Mouse (Mus musculus): ENCODE measurements at regions not wholly inside any gene's neighbourhood (a gene's known extent, or its start where the extent isn't known, plus 50 kb on each side); places are given as distances from the start of the nearest gene placed in this dataset.

DNA sequence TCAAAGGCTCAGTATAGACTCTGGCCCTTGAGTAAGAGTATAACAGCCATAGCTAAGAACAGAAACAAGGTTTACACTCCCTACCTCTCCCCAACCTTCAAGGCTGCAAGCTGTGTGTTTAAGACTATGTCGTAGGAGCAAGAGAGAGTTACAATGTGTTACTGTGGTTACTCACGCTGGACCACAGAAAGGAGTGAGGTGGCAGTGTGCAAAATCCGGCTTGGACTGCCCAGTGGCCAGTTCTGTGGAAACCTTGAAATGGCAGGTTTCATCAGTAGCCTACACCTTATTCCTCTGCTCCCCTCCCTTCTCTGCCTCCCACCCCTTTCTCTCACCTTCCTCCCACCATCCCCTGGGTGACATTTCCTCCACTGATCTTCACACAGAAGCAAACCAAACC, 114.3 kb upstream of the Ado start:
- DNase-seq (ENCODE audit: low read depth, low spot score) = no peak

DNA sequence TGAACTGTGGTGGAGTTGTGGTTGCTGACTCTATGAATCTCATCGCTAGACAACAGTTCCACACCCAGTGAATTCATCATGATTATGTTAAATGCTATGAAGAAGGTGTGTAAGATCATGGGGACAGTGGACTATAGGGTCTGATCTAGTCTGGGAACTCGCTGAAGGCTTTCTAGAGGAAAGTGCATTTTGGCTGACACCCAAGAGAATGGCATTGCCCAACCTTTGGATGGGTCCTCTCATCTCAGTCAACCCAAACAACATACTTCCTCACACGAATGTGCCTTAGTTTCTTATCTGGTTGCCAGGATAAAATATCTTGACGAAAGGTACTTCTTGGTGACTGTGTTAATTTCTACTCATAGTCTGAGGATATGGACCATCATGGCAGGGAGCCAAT, 112.9 kb upstream of the Ado start:
- DNase-seq (ENCODE audit: low read depth, low spot score) = no peak

DNA sequence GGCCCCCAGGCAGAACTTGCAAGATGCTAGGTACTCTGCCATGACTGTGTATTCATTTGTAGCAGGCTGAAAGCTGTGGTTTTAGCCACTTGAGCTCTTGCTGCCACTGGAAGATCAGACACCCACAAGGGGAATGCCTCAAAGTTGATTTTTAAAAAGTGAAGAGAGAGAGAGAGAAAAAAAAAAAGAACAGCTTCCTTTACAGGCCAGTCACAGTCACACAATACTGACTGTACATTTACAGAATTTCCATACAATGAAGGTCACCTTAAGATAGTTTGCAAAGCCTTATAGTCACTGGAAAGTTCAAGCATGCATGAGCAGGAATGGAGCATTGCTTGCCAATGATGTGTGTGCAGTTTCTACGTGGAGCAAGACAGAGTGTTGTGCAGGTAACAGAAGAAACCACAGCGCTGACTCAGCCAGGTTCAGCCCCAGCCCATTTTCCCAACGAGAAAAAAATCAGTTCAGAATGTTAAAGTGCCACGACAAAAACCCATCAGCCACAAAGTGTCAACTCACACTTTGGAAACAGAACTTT, 109.3 kb upstream of the Ado start:
- no peak for DNase-seq (ENCODE audit: low read depth, low spot score)

DNA sequence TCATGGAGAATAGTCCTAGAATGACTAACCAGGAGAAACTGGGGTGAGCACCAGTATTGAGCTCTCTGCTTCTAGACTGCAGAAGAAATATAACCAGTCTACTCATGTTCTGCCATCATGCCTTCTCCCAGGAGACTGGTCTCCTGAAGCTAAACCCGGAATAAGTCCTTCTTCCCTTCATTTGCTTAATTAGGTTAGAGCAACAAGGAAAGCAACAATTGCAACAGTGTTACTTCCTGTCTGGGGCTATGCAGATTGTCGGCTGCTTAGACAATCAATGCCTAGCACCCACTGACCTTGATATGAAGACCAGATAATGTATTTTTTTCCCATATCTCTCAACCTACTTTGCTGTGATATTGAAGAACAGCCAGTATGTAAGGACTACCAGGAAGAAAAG, 108.5 kb upstream of the Ado start:
- no peak for DNase-seq (ENCODE audit: low read depth, low spot score)

DNA sequence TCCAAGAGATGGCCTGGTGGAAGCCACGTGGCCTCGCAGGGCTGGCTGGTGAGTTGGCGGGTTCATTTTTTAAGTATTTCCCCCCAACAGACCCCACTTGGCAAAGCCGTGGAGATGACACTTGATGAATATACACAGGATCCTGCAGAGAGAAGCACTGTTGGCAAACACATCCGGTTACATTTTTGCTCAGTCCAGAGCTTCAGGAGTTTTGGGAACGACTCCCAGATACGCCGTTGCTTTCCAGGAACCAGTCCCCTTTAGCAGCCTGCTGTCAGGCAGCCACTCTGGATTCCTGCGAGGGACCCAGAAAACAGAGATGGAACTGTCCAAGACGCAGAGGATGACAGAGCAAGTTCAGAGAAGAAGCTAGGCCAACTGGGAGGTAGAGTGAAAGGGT, 105.8 kb upstream of the Ado start:
- DNase-seq (ENCODE audit: low read depth, low spot score) = no peak

DNA sequence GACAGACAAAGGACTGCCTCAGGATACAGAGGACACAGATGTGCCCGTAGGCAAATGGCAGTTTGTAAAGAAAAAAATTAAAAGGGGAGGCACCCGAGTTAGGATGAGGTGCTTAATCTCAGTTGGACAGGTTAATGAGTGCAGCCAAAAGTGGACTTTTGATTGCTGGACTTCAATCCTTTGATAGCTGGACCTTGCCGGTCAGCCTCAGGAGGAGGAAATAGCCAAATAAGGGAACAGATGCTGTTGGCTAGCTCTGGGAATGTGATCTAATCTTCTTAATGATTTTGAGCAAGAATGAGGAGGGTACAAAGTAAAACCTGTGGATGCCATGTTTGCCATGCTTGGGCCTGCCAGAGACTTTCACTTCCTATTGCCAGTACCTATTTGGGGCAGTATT, 103.5 kb upstream of the Ado start:
- no peak for DNase-seq (ENCODE audit: low read depth, low spot score)

DNA sequence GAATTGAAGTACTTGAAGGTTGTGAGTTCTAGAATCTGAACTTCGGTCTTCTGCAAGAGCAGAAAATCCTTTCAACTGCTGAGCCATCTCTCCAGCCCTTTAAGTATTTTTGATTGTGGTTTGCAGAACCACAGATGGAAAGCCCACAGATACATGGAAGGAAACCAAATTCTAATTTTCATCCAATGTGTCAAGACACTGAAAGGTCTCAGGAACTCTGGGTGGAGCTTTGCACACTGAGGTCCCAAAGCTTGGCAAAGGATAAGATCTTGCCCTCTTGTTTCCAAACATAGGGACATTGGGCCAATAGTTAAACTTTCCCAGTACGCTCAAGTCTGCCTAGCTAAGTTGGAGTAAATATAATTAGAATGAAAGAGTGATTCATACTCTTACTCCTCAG, 102.6 kb upstream of the Ado start:
- DNase-seq (ENCODE audit: low read depth, low spot score) = no peak

DNA sequence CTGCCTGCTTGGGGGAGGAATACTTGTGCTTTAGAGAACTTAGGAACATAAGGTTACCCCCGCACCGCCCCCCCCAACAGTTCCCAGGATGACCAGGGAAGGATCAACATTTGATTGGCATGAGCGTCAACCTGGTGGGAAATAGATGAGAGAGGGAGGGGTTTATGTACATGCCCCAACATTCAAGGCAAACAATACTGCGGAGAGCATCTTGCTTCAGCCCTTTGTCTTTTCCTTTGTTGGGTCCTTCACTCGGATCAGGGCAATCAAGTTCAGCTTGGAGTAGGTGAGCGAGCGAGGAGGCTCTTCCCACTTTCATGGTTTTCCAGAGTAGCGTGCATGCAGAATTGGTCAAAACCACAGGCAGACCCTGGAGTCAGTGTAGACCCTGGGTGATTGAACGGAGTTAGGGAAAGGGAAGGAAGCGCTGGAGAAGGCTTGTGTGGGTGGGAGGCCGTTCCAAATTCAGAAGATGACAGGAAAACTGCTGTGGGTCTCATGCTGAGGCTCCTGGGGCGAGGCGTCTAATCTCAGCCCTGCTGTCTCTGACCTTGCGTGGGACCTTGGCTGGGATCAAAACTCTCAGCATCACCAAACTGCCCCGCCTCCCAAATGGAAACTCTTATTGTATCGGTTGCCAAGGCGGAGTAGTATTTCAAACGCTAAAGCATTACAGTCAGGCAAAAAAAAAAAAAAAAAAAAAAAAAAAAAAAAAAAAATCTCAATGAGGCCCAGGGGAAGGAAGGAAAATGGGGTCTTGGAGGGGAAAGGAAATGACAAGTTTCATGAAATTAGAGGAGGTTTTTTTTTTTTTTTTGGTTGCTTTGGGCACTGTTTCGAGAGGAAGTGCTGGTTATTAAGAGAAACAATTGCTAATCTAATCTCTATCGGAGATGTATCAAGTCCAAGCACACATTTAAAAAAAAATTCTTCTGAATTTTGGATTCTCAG, 99.3 kb upstream of the Ado start:
- DNase-seq (ENCODE audit: low read depth, low spot score) = no peak

DNA sequence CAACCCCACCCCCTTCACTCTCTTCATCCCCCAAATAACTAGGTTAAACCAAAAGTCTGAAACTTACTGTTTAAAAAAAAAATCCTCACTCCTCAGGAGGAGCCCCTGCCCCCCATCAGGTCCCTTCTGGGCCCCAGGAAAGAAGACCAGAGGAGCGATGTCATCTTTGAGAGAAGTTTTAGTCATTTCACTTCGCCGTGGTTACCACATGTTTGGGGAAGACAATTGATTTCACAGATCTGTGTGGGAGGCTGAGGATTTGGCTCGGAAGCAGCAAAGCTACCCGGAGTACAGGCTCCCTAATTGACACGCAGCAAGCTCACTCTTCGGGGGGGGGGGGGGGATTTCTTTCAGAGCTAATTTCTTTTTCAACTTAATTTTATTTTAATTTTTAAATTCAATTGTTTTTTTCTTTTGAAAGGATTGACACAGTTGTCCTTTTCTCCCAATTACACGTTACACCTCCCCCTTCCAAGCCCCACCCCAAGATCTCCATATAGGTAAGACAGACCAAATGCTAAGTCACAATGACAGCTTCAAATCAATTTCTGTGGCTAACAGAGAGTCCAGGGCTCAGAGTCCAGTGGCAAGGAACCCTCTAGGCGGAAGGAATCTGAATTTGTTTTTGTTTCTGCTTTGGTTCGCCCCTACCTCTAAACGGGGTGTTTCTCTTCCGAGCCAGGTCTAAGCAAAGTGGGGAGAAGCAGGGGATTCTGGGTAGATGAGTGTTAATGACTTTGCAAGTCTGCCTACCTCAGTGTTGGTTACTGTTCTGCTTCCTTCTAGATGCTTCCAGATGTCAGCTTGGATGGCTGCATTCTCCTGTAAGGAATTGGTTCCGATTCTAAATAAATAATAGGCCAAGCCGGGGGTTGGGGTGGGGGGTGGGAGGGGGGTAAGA, 98.2 kb upstream of the Ado start:
- no peak for DNase-seq (ENCODE audit: low read depth, low spot score)

DNA sequence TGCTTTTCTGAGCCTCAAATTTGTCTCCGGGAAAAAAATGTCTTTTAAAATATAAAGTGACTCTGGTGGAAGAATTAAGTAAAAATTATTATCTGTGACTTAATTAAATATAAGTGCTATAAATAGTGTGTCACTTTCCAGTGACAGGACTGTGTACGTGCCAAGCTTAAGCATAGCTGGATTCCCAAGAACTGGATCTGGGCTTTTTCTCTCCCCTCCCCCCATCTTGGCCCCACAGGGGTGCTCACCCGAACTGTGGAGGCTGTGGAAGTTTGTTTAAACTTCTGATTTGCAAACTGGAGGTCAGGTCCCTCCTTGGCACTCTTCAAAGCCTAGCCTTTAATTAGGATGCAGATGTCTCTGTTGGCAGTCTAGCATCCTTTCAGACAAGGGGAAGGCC, 97.1 kb upstream of the Ado start:
- no peak for DNase-seq (ENCODE audit: low read depth, low spot score)

DNA sequence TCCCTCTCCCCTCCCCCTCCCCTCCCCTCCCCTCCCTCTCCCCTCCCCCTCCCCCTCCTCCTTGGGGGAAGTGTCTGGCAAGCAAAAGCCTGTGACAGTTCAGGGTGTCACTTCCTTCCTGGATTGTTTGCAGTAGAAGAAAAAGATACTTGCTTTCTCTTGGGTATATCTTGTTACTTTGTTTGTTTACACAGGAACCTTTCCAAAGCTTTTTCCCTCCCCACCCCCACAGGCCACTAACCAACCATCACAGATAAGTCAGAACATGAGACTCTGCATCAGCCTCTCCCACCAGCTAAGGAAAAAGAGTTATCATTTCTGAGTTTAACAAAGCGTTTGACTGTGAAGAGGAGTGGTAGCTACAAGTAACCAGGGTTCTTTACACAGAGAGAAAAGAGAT, 95.5 kb upstream of the Ado start:
- DNase-seq (ENCODE audit: low read depth, low spot score) = no peak

DNA sequence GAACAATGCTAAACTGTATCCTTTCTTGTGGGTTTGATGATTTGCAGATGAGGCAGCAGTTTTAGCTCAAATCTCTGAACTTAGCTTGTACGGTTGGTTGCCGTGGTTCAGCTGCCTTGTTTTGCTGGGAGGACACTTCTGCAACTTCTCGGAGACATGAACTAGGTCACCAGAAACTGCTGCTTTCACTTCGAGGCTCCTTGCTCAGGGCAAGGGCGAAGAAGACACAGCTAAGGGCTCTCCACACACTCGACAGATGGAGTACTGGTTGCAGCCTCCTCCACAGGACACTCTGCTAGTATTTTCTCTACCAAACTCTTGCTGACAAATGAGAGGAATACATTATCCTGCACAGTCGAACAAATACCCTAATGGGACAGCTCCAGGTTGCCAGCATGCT, 94.9 kb upstream of the Ado start:
- DNase-seq (ENCODE audit: low read depth, low spot score) = no peak

DNA sequence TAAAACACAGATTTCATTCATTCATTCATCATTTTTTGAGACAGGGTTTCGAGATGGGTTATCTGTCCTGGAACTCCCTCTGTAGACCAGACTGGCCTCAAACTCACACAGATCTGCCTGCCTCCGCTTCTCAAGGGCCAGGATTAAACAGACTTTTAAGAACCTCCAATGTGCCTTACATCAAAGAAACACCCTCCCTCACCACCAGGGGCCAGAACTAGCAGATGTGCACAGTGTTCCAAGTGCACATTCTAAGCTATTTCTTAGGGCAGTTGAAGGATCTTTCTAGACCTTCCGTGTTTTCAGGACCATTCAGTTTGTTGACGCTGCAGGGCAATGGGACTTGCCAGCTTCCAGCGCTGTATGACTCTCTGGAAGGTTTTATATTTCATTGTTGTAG, 88.6 kb upstream of the Ado start:
- DNase-seq (ENCODE audit: low read depth, low spot score) = no peak

DNA sequence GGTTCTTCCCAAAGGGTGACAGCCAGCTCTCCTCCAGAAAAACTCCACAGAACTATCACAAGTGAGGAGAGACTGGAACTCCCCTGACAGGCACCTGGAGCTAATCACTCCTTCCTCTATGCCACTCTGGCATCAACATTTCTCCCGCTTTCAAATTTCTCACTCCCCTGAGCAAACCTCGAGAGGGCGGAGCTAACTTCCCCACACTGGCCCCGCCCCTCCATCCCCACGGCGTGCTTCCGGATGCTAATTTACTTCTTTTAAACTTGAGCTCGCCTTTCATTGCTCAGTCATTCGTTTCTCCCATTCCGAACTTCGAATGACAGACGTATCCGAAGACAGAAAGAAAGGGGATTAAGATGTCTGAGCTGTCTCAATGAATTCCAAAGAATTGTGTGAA, 87.8 kb upstream of the Ado start:
- DNase-seq (ENCODE audit: low read depth, low spot score) = no peak

DNA sequence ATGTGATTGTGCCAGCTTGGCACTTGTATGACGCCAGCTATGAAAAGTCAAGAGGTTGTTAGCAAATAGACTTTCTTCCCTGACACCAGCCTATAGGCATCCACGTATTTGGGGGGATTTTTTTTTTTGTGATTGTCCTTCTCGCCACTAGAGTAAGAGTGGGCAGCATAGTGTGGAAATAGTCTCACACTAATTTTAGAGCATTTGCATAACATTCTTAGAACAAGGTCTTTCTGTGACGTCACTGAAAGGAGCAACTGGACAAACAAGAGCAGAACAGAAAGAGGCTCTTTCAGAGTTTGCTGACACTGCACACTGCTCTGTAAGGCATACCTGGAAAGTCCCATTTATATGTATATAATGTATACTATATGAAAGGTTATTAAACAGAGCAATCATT, 86.0 kb upstream of the Ado start:
- no peak for DNase-seq (ENCODE audit: low read depth, low spot score)

DNA sequence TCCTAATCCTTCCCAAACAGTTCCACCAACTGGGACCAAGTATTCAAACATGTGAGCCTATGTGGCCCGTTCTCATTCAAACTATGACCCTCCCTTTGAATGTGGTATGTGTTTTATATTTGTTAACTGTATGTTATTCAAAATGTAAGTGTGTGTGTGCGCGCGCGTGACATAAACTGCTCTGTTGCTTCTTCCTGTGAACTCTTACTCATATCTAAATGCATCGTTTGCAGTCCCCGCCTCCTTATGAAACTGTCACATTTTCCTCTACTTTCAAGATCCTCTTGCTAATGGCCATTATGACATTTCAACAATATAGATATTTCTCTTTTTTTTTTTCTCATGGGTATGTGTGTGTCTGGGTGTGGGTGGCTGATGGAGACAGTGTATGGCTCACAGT, 84.3 kb upstream of the Ado start:
- no peak for DNase-seq (ENCODE audit: low read depth, low spot score)

DNA sequence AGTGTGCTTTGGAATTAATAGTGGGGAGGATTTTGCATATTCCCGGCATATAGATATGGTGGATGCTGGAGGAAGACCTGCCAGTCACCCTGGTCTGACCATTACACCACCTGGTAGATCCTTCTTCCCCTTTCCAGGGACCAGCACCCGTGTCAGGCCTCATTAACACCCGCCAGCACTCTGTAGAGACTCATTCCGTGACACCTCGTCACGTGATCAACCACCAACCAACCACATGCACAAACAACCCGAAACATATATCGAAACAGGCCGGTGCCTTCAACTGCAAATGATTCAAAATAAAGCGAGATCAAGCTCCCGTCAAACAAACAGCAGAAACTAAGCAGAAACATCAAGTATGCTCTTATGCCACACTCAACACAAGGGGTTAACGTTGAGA, 74.6 kb upstream of the Ado start:
- DNase-seq (ENCODE audit: low read depth, low spot score) = no peak

DNA sequence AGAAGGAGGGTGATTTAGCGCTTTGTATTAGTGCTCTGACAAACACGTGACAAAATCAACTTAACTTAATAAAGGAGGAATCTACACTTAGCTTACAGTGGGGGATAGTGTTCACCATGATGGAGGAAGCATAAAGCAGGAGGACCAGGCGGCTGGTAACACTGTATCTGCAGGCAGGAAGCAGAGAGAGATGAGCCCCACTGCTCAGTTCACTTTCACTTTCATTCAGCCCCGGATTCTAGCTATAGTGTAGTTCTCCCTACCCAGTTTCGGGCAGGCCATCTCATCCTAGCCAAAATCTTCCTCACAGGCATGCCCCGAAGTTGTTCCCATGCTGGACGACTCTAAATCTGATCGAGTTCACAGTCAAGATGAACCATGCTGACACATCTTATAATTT, 71.3 kb upstream of the Ado start:
- DNase-seq (ENCODE audit: low read depth, low spot score) = no peak

DNA sequence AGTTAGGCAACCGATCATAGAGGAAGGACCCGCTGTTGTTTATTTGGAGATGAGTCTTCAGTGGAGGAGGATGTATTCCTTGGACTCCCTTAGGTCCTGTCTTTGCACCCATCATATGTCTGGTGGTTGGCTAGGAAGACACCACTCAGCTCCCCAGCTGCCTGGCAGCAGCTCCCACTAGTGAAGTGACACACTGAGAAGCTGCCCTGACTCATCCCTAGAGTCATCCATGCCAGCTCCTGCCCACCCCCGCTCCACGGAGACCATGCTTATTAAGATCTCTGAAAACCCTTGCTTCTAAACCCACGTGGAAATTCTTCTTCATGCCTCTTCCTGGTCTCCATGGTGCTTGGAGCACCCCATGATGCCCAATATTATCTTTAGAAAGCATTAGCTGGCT, 69.4 kb upstream of the Ado start:
- no peak for DNase-seq (ENCODE audit: low read depth, low spot score)

DNA sequence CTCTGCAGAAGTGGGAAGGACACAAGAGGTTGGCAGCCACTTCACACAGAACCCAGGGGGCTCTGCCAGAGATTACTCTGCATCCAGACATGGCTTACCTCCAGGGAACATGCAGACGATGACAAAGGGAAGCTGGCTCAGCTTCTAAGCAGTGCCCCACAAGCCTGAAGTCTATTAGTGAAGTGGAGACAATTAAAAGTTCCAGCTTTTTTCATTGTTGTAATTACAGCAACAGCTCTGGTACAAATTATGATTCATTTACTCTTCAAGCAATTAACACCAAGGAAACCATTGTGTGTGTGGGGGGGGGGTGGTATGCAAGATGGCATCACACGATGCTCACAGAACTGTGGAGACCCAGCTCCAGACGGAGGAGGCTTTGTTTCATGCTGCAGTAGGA, 66.3 kb upstream of the Ado start:
- no peak for DNase-seq (ENCODE audit: low read depth, low spot score)

DNA sequence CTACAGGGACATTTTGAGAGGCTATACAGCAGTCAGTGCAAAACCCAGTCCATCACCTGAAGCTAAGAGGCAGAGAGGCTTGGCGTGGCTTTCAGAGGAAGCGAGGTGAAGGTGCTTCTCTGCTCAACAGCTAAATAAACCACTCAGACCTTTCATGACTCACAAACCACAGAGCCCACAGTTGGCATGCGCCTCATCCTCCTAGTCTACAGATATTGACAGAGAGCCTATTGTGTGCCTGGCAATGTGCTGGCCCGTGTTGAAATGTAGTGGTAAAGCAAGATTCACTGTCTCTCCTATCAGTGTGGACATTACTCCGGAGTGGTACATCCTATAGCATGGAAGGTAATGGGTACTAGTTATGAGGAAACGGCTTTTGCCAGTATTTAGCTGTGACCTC, 61.9 kb upstream of the Ado start:
- no peak for DNase-seq (ENCODE audit: low read depth, low spot score)

DNA sequence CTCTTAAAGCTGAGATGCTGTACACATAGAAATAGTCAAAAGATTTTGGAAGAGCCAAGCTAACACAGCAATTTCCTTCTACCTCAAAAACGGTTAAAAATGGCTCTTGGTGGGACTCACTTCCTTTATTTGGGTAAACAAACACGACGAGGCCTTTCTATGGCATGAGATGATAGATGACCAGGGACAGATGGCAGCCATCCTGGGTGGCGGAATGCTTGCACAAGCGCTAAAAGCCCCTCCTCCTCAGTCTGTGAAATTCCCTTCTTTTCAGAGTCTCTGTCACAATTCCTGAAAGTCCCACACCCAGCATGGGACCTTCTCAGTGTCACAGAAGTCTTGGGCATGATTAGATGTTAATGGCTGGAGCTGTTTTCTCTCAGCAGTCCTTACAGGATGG, 59.3 kb upstream of the Ado start:
- no peak for DNase-seq (ENCODE audit: low read depth, low spot score)
